In the genomic region with DNA sequence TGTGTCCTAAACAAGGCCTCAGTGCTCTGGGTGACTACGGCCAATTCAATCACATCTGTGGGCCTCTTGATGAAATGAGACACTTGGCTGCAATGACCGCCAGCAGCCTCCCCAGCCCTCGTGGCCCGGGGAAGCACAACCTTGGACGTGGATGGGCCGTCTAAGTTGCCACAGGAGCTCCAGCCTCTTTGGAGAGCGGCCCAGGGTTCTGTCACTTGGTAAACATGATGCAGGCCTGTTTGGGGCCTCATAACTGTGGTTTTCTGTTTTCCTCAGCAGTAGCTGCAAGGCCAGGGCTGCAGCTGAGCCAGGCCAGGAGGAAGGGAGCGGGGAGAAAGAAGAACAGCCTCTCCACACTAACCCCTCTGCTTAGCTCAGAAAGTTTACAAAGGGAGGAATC, we compare ENCODE assay signal across 8 mouse cellular contexts.
DNase-seq lines count a peak whose midpoint lies in the region; ATAC-seq and TF ChIP-seq lines count a peak whose summit lies in the region.

No protein-coding gene starts in this region.

- peak; percentile 61 for ATAC-seq in intestine, embryonic 16.5 days
- no peak for ATAC-seq in CD4-positive, CD25-positive, alpha-beta regulatory T cell, adult 4 months

- H3K9me3 ChIP-seq in intestine, embryonic 16.5 days (ENCODE audit: control insufficient read depth, low read length), result no peaks in the 10 kb centered on the region

- no peak overlapping the region for H3K27ac ChIP-seq in cerebellum, adult 2 months (ENCODE audit: insufficient read depth, low read length)
- peak overlapping the region; percentile 79 for H3K27ac ChIP-seq in intestine, embryonic 16.5 days (ENCODE audit: low read length)

- H3K4me3 ChIP-seq in cerebellum, adult 2 months (replicated peaks; ENCODE audit: insufficient read depth, low read depth, low read length), result no peak overlapping the region
- no peak overlapping the region for H3K4me3 ChIP-seq in intestine, embryonic 16.5 days (ENCODE audit: low read length)

- H3K36me3 ChIP-seq in intestine, embryonic 16.5 days (ENCODE audit: control insufficient read depth, insufficient read depth, low read length), result no peaks in the 10 kb centered on the region

- TF ChIP-seq CTCF in cerebellum, adult 2 months (IDR thresholded peaks at IDR 0.05; ENCODE audit: borderline replicate concordance, insufficient read depth, low read depth, low read length), result no peak

- no peak overlapping the region for H3K9ac ChIP-seq in intestine, embryonic 16.5 days (ENCODE audit: low read depth, low read length)

- TF ChIP-seq POLR2A in cerebellum, adult 2 months (IDR thresholded peaks at IDR 0.05; ENCODE audit: borderline replicate concordance, insufficient read depth, low read length), result no peak

- no peak overlapping the region for H3K4me2 ChIP-seq in intestine, embryonic 16.5 days (ENCODE audit: low read depth, low read length)

- H3K27me3 ChIP-seq in cerebellum, adult 2 months (ENCODE audit: control insufficient read depth, insufficient read depth, low read length), result no peaks in the 10 kb centered on the region
- H3K27me3 ChIP-seq in intestine, embryonic 16.5 days (replicated peaks; ENCODE audit: control insufficient read depth, insufficient read depth, low read length), result no peaks in the 10 kb centered on the region

- H3K4me1 ChIP-seq in cerebellum, adult 2 months (ENCODE audit: control insufficient read depth, insufficient read depth, low read length), result peaks cover 15% of the 10 kb centered on the region
- H3K4me1 ChIP-seq in intestine, embryonic 16.5 days (ENCODE audit: control insufficient read depth, insufficient read depth, low read length), result peaks cover 12% of the 10 kb centered on the region

- DNase-seq in cerebellum, postnatal 25 days, result peak; percentile 26 to 41
- no peak for DNase-seq in cerebellum, adult 2 months
- DNase-seq in right cerebral cortex, postnatal 10 days (ENCODE audit: low spot score in 2 of 2), result peak; percentile 68 to 74
- DNase-seq in right cerebral cortex, adult 2 months (ENCODE audit: low spot score in 2 of 2), result no peak
- DNase-seq in lung, postnatal 10 days, result peak; percentile 88
- DNase-seq in frontal cortex, adult 2 months (ENCODE audit: extremely low spot score in 1 of 2, low spot score in 1 of 2), result no peak

- WGBS in cerebellum, adult 2 months, result 75% methylated on average over 8 of the region's 8 CpGs
- WGBS in intestine, embryonic 16.5 days, result 62% methylated on average over 8 of the region's 8 CpGs

Comparison
In these comparisons a context has a peak if more than half of its experiments do, and no peak if none do; other contexts are left out.
1. DNase-seq: peak in cerebellum, postnatal 25 days (2 of 2), right cerebral cortex, postnatal 10 days (2 of 2) and lung, postnatal 10 days (single experiment); none in cerebellum, adult 2 months (0 of 2), right cerebral cortex, adult 2 months (0 of 2) and frontal cortex, adult 2 months (0 of 2).